Mouse (Mus musculus): ENCODE results near the gene Tacc2. TPM values are rescaled to one million over a fixed set of nuclear protein-coding genes. Genes with fewer than 3 reads are reported as not detected.
"Not testable (repeated sequence)": the region's sequence is repeated elsewhere in the genome, so short reads cannot be mapped to it uniquely, and the experiment has no call there.

Gene Tacc2
- polyA plus RNA-seq, 1 experiment from 2014 or later = 58.9 TPM

DNA sequence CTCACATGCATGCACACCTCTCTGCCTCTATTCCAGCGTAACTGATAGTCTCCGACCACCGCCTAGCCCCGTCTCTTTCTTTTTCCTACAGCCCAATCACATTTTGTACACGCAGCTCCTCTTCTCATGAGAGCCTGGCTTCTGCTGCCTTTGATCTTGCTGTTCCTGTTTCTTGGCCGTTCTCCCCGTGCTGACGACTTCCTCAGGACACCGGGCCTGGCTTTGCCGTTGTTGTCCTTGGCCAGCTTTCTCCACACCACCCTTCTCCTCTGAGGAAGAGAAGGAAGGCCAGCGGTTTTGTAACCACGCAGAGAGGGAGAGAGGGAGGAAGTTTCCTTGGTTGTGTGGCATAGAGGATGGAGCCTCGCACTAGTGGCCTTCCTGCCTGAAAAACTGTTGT lies 80.5 kb downstream of the Tacc2 start:
- H3K9me3 ChIP-seq (replicated peaks) = no peaks in the 10 kb centered on the region
- no peak overlapping the region for H3K9ac ChIP-seq (replicated peaks)
- WGBS = 82% methylated on average over 13 of the region's 13 CpGs
- 0 out of 2 replicates have a peak, but pooled peaks cover 3% of the 10 kb centered on the region for H3K4me1 ChIP-seq
- no peak for ATAC-seq (ENCODE audit: low FRiP score)
- no peak overlapping the region for H3K27ac ChIP-seq (replicated peaks)
- H3K27me3 ChIP-seq (replicated peaks) = no peaks in the 10 kb centered on the region
- H3K4me2 ChIP-seq = no peak overlapping the region
- no peak overlapping the region for H3K4me3 ChIP-seq (replicated peaks)
- H3K36me3 ChIP-seq = no peaks in the 10 kb centered on the region

GRCm38 (mm10) chr7:130659129-130659528 lies 81.9 kb downstream of the Tacc2 start:
- Histone ChIP-seq H3K9ac (replicated peaks) (no peak overlapping the region), H3K27me3 (replicated peaks) (no peaks in the 10 kb centered on the region), H3K36me3 (no peaks in the 10 kb centered on the region), H3K4me3 (replicated peaks) (no peak overlapping the region), H3K4me2 (no peak overlapping the region), H3K27ac (replicated peaks) (no peak overlapping the region), H3K9me3 (replicated peaks) (no peaks in the 10 kb centered on the region), H3K4me1 (0 out of 2 replicates have a peak, but pooled peaks cover 3% of the 10 kb centered on the region)
- WGBS = 90% methylated on average over 5 of the region's 5 CpGs
- no peak for ATAC-seq (ENCODE audit: low FRiP score)

DNA sequence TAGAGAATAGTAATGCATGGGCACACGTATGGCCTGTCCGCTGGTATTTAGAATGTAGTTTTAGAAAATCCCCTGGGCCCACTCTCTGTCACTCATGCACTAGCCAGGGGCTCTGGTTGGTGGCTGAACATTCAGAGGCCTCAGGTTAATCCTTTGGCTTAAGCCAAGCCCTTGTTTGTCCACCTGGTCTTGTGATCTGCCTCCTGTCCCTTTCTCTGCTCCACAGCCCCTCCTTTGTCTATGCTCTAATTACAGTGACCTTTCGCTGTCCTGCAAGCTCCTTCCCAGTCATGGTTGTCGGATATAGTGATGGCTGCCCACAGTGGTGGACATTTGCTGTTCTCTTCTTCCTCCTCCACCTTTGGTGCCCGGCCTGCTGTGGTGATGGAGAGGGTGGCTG lies 85.0 kb downstream of the Tacc2 start:
- H3K4me3 ChIP-seq (replicated peaks) = no peak overlapping the region
- no peak overlapping the region for H3K27ac ChIP-seq (replicated peaks)
- H3K4me2 ChIP-seq = no peak overlapping the region
- ATAC-seq (ENCODE audit: low FRiP score) = no peak
- no peaks in the 10 kb centered on the region for H3K4me1 ChIP-seq
- no peaks in the 10 kb centered on the region for H3K36me3 ChIP-seq
- no peaks in the 10 kb centered on the region for H3K9me3 ChIP-seq (replicated peaks)
- H3K27me3 ChIP-seq (replicated peaks) = no peaks in the 10 kb centered on the region
- no peak overlapping the region for H3K9ac ChIP-seq (replicated peaks)
- 64% methylated on average over 5 of the region's 5 CpGs for WGBS

DNA sequence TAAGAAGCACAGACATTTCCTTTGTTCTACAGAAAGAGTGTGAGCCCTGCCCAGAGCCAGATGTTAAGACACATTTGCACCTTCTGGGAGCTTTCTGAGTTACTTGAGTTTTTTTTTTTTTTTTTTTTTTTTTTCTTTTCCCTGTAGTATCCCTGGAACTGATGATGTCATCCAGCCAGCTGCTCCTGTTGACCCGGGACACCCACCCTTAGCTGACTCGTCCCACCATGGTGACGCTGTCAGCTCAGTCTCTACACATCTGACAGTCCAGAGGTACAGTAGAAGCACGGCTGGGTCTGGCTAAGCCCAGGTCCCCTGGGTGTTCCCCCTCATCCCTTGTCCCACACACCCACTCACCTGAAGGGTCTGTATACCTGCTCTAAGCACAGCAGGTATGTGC lies 85.6 kb downstream of the Tacc2 start:
- no peak overlapping the region for H3K4me3 ChIP-seq (replicated peaks)
- H3K9me3 ChIP-seq (replicated peaks) = no peaks in the 10 kb centered on the region
- 67% methylated on average over 4 of the region's 4 CpGs for WGBS
- H3K4me2 ChIP-seq = no peak overlapping the region
- H3K27me3 ChIP-seq (replicated peaks) = no peaks in the 10 kb centered on the region
- no peak overlapping the region for H3K9ac ChIP-seq (replicated peaks)
- no peak for ATAC-seq (ENCODE audit: low FRiP score)
- H3K27ac ChIP-seq (replicated peaks) = no peak overlapping the region
- no peaks in the 10 kb centered on the region for H3K4me1 ChIP-seq
- no peaks in the 10 kb centered on the region for H3K36me3 ChIP-seq

GRCm38 (mm10) chr7:130664037-130664436 lies 86.8 kb downstream of the Tacc2 start:
- Histone ChIP-seq H3K9ac (replicated peaks) (no peak overlapping the region), H3K9me3 (replicated peaks) (no peaks in the 10 kb centered on the region), H3K36me3 (no peaks in the 10 kb centered on the region), H3K4me1 (peaks cover 5% of the 10 kb centered on the region), H3K4me3 (replicated peaks) (no peak overlapping the region), H3K27ac (replicated peaks) (no peak overlapping the region), H3K4me2 (no peak overlapping the region), H3K27me3 (replicated peaks) (no peaks in the 10 kb centered on the region)
- no peak for ATAC-seq (ENCODE audit: low FRiP score)
- 93% methylated on average over 5 of the region's 5 CpGs for WGBS

DNA sequence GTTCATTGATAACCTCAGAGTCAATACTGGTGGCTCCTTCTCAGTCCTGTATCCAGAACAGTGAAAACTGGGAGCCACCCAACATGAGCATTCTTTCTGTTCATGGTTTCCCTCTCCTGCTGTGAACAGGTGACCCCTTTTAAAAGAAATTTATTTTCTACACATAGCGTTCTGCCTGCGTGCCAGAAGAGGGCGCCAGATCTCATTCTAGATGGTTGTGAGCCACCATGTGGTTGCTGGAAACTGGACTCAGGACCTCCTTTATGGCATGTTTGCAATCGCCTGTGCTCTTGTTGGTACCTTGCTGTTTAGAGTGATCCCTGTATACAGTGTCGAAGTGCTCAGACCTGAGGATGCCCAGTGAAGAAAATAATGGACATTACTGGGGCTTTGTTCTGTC lies 87.4 kb downstream of the Tacc2 start:
- WGBS = 90% methylated on average over 5 of the region's 5 CpGs
- no peak overlapping the region for H3K4me3 ChIP-seq (replicated peaks)
- H3K36me3 ChIP-seq = no peaks in the 10 kb centered on the region
- peaks cover 11% of the 10 kb centered on the region for H3K4me1 ChIP-seq
- no peaks in the 10 kb centered on the region for H3K27me3 ChIP-seq (replicated peaks)
- H3K9me3 ChIP-seq (replicated peaks) = no peaks in the 10 kb centered on the region
- ATAC-seq (ENCODE audit: low FRiP score) = no peak
- no peak overlapping the region for H3K4me2 ChIP-seq
- H3K9ac ChIP-seq (replicated peaks) = no peak overlapping the region
- H3K27ac ChIP-seq (replicated peaks) = no peak overlapping the region

DNA sequence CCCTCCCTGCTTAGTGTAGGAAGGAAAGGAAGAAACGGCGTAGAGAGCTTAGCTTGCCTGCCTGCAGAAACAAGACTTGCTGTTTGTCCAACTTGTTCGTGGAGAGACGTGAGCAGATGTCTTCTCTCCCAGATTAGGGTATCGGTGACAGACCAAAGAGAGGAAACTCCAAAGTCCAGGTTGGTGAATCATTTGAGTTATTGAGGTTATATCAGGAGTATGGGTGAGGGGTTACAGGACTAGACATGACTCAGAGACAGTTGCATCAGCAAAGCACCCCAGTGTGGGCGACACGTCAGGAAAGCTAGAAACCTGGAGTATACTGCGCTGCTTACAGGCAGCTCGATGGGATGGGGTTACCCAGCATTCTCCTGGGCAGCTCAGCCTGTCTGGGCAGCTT lies 88.1 kb downstream of the Tacc2 start:
- no peaks in the 10 kb centered on the region for H3K36me3 ChIP-seq
- H3K27me3 ChIP-seq (replicated peaks) = no peaks in the 10 kb centered on the region
- H3K27ac ChIP-seq (replicated peaks) = no peak overlapping the region
- 99% methylated on average over 9 of the region's 9 CpGs for WGBS
- H3K9ac ChIP-seq (replicated peaks) = no peak overlapping the region
- H3K4me3 ChIP-seq (replicated peaks) = no peak overlapping the region
- H3K4me2 ChIP-seq = no peak overlapping the region
- ATAC-seq (ENCODE audit: low FRiP score) = no peak
- peaks cover 13% of the 10 kb centered on the region for H3K4me1 ChIP-seq
- no peaks in the 10 kb centered on the region for H3K9me3 ChIP-seq (replicated peaks)

- peaks cover 28% of the 10 kb centered on the region for H3K4me1 ChIP-seq
- H3K27ac ChIP-seq (replicated peaks) = peak overlapping the region; percentile 77; the same call in 1 of the 2 replicates
- H3K4me3 ChIP-seq (replicated peaks); H3K9ac ChIP-seq (replicated peaks); H3K9me3 ChIP-seq (replicated peaks); H3K27me3 ChIP-seq (replicated peaks); H3K4me2 ChIP-seq; H3K36me3 ChIP-seq; ATAC-seq (ENCODE audit: low FRiP score): not testable (repeated sequence)
- 70% methylated on average over 1 of the region's 1 CpGs for WGBS
Measured at GRCm38 (mm10) chr7:130668013-130668412, 90.8 kb downstream of the Tacc2 start.

GRCm38 (mm10) chr7:130668729-130669281 lies 91.6 kb downstream of the Tacc2 start:
- no peaks in the 10 kb centered on the region for H3K27me3 ChIP-seq (replicated peaks)
- no peak overlapping the region for H3K4me2 ChIP-seq
- no peak overlapping the region for H3K4me3 ChIP-seq (replicated peaks)
- peak overlapping the region; percentile 77 for H3K27ac ChIP-seq (replicated peaks)
- 43% methylated on average over 7 of the region's 7 CpGs for WGBS
- peaks cover 31% of the 10 kb centered on the region for H3K4me1 ChIP-seq
- H3K36me3 ChIP-seq = no peaks in the 10 kb centered on the region
- no peaks in the 10 kb centered on the region for H3K9me3 ChIP-seq (replicated peaks)
- H3K9ac ChIP-seq (replicated peaks) = no peak overlapping the region
- ATAC-seq (ENCODE audit: low FRiP score) = no peak

- no peak overlapping the region for H3K4me3 ChIP-seq (replicated peaks)
- no peaks in the 10 kb centered on the region for H3K9me3 ChIP-seq (replicated peaks)
- no peaks in the 10 kb centered on the region for H3K27me3 ChIP-seq (replicated peaks)
- no peak overlapping the region for H3K4me2 ChIP-seq
- no peak overlapping the region for H3K9ac ChIP-seq (replicated peaks)
- peak overlapping the region; percentile 77 for H3K27ac ChIP-seq (replicated peaks)
- WGBS = 39% methylated on average over 8 of the region's 8 CpGs
- no peaks in the 10 kb centered on the region for H3K36me3 ChIP-seq
- ATAC-seq (ENCODE audit: low FRiP score) = no peak
- H3K4me1 ChIP-seq = peaks cover 31% of the 10 kb centered on the region
Measured at GRCm38 (mm10) chr7:130669370-130669881, 92.2 kb downstream of the Tacc2 start.

- Histone ChIP-seq H3K27me3 (replicated peaks) (no peaks in the 10 kb centered on the region), H3K9ac (replicated peaks) (no peak overlapping the region), H3K4me2 (no peak overlapping the region), H3K27ac (replicated peaks) (0 out of 2 replicates have a peak overlapping the region, but pooled peaks have one; percentile 20), H3K4me3 (replicated peaks) (no peak overlapping the region), H3K4me1 (peaks cover 31% of the 10 kb centered on the region), H3K36me3 (no peaks in the 10 kb centered on the region), H3K9me3 (replicated peaks) (no peaks in the 10 kb centered on the region)
- WGBS = 81% methylated on average over 4 of the region's 4 CpGs
- ATAC-seq (ENCODE audit: low FRiP score) = no peak
Measured at GRCm38 (mm10) chr7:130670358-130670757, 93.1 kb downstream of the Tacc2 start.

- H3K27me3 ChIP-seq (replicated peaks) = no peaks in the 10 kb centered on the region
- peaks cover 31% of the 10 kb centered on the region for H3K4me1 ChIP-seq
- H3K27ac ChIP-seq (replicated peaks) = no peak overlapping the region
- ATAC-seq (ENCODE audit: low FRiP score) = no peak
- no peak overlapping the region for H3K9ac ChIP-seq (replicated peaks)
- H3K36me3 ChIP-seq = no peaks in the 10 kb centered on the region
- WGBS = 40% methylated on average over 6 of the region's 6 CpGs
- H3K4me3 ChIP-seq (replicated peaks) = no peak overlapping the region
- H3K4me2 ChIP-seq = no peak overlapping the region
- no peaks in the 10 kb centered on the region for H3K9me3 ChIP-seq (replicated peaks)
Measured at GRCm38 (mm10) chr7:130671301-130671700, 94.1 kb downstream of the Tacc2 start.

Data from neural tube, embryonic 15.5 days (tissue).